In genomic region chr9:96720510-96721162, GRCm38 (mm10) we compare ENCODE assay signal across 8 mouse cellular contexts. TPM values are rescaled to one million over a fixed set of nuclear protein-coding genes. Genes with fewer than 3 reads are reported as not detected.
DNase-seq lines count a peak whose midpoint lies in the region; ATAC-seq and TF ChIP-seq lines count a peak whose summit lies in the region.

No protein-coding gene starts in this region.

- H3K4me3 ChIP-seq in neural tube, embryonic 12.5 days: no peak overlapping the region
- H3K4me3 ChIP-seq in limb, embryonic 10.5 days: peak overlapping the region; percentile 84; the same call in 1 of the 2 replicates
- peak overlapping the region; percentile 89; the same call in 1 of the 2 replicates for H3K4me3 ChIP-seq in stomach, postnatal 0 days (ENCODE audit: low read depth, low read length)

- no peak for TF ChIP-seq EP300 in stomach, postnatal 0 days (optimal IDR thresholded peaks at IDR 0.05)

- peak overlapping the region; percentile 80; the same call in 1 of the 2 replicates for H3K4me2 ChIP-seq in neural tube, embryonic 12.5 days (replicated peaks)
- H3K4me2 ChIP-seq in stomach, postnatal 0 days (replicated peaks; ENCODE audit: low read depth): peak overlapping the region; percentile 69; the same call in 1 of the 2 replicates

- H3K4me1 ChIP-seq in neural tube, embryonic 12.5 days: peaks cover 17% of the 10 kb centered on the region
- H3K4me1 ChIP-seq in limb, embryonic 10.5 days: peaks cover 45% of the 10 kb centered on the region
- peaks cover 6% of the 10 kb centered on the region for H3K4me1 ChIP-seq in stomach, postnatal 0 days (replicated peaks; ENCODE audit: control insufficient read depth, insufficient read depth)

- H3K27me3 ChIP-seq in neural tube, embryonic 12.5 days (replicated peaks): no peaks in the 10 kb centered on the region
- no peaks in the 10 kb centered on the region for H3K27me3 ChIP-seq in limb, embryonic 10.5 days (ENCODE audit: low read depth, poor library complexity, severe bottlenecking)
- no peaks in the 10 kb centered on the region for H3K27me3 ChIP-seq in stomach, postnatal 0 days (ENCODE audit: control insufficient read depth, insufficient read depth, low read length)

- 74% methylated on average over 11 of the region's 11 CpGs for WGBS in neural tube, embryonic 12.5 days
- 75% methylated on average over 11 of the region's 11 CpGs for WGBS in limb, embryonic 10.5 days
- WGBS in stomach, postnatal 0 days: 56% methylated on average over 11 of the region's 11 CpGs

- no peaks in the 10 kb centered on the region for H3K36me3 ChIP-seq in neural tube, embryonic 12.5 days
- H3K36me3 ChIP-seq in limb, embryonic 10.5 days: 0 out of 2 replicates have a peak, but pooled peaks cover 2% of the 10 kb centered on the region
- H3K36me3 ChIP-seq in stomach, postnatal 0 days (ENCODE audit: control insufficient read depth, insufficient read depth, low read length): no peaks in the 10 kb centered on the region

- ATAC-seq in neural tube, embryonic 12.5 days (ENCODE audit: low FRiP score, low read depth): no peak
- ATAC-seq in stomach, postnatal 0 days (ENCODE audit: low FRiP score, low TSS enrichment): peak; percentile 26; the same call in 1 of the 2 replicates

- TF ChIP-seq CTCF in stomach, postnatal 0 days (IDR thresholded peaks at IDR 0.05; ENCODE audit: low read depth): no peak

- no peak overlapping the region for H3K27ac ChIP-seq in neural tube, embryonic 12.5 days
- H3K27ac ChIP-seq in limb, embryonic 10.5 days: no peak overlapping the region
- H3K27ac ChIP-seq in stomach, postnatal 0 days (replicated peaks): peak overlapping the region; percentile 99

- peak; percentile 28 for DNase-seq in cerebellum, adult 11 months
- no peak for DNase-seq in cerebellum, postnatal 14 days
- no peak for DNase-seq in neural tube, embryonic 10.5 days (ENCODE audit: extremely low spot score, low spot score)
- no peak for DNase-seq in limb, embryonic 10.5 days (ENCODE audit: low spot score)
- DNase-seq in stomach, postnatal 0 days (ENCODE audit: low spot score): no peak
- DNase-seq in retina, postnatal 1 day: no peak
- DNase-seq in right cerebral cortex, postnatal 4 days: no peak

- H3K9me3 ChIP-seq in neural tube, embryonic 12.5 days: no peaks in the 10 kb centered on the region
- H3K9me3 ChIP-seq in limb, embryonic 10.5 days (replicated peaks): no peaks in the 10 kb centered on the region
- H3K9me3 ChIP-seq in stomach, postnatal 0 days (ENCODE audit: control insufficient read depth, low read length): no peaks in the 10 kb centered on the region

- H3K9ac ChIP-seq in neural tube, embryonic 12.5 days: no peak overlapping the region
- no peak overlapping the region for H3K9ac ChIP-seq in stomach, postnatal 0 days (ENCODE audit: low read length)

RNA-seq across cellular contexts. Expression of gene Zbtb38, which starts 32.0 kb away (rescaled TPM):
- 19.7 and 21.1 TPM in 2 replicates for polyA plus RNA-seq in neural tube, embryonic 12.5 days (2016; fragmentation: Nextera tagmentation; extraction: Ambion mirVana)
- 6.4 and 8.1 TPM in 2 replicates for polyA plus RNA-seq in limb, embryonic 10.5 days (2016; fragmentation: Nextera tagmentation; extraction: Ambion mirVana)
- polyA plus RNA-seq in stomach, postnatal 0 days (2015; fragmentation: Nextera tagmentation; extraction: Ambion mirVana): 13.9 and 15.3 TPM in 2 replicates
